Mouse (Mus musculus): Measurements from ENCODE around the gene Unc79.

GRCm38 (mm10) chr12:103078751-103079150, 130.1 kb downstream of the Unc79 start:
- TF ChIP-seq CTCF (conservative IDR thresholded peaks at IDR 0.05; ENCODE audit: low read length), result no peak
- no peak for TF ChIP-seq NANOG (IDR thresholded peaks at IDR 0.05; ENCODE audit: borderline replicate concordance, low read length)
- no peak for TF ChIP-seq POU5F1 (IDR thresholded peaks at IDR 0.05; ENCODE audit: borderline replicate concordance, low read length)

All from E14TG2a.4 (cell line).